Mouse (Mus musculus) bone marrow macrophage, adult 2 months (primary cell): Measurements from ENCODE around the gene Mef2b.

Source experiments
- CTCF ChIP-seq: IDR thresholded peaks from 2 replicates; pipeline ENCODE4 v1.5.1; 2012; ENCODE audit warnings: low read depth, mild to moderate bottlenecking, low read length, moderate library complexity
- POLR2A ChIP-seq: IDR thresholded peaks from 2 replicates; pipeline ENCODE4 v1.6.1; 2012; ENCODE audit warnings: mild to moderate bottlenecking, low read depth, low read length, borderline replicate concordance

DNA sequence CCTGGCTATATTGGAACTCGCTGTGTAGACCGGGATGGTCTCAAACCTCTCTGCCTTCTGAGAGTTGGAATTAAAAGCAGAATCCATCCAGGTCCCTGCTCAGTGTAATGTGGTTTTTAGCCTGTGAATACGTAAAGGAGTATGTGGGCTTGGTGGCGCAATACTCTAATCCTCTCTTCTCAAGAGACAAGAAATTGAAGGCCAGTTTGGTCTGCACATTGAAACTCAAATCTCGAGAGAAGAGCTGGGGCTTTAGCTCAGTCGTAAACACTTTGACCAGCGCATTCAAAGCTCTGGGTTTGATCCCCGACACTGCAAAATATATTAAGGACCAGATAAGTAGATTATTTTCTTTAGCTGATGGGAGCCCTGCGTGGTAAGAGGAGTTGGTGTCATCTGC is 470 bp downstream of the Mef2b start:
- TF ChIP-seq CTCF, result no peak
- no peak for TF ChIP-seq POLR2A
